Mouse (Mus musculus) hindbrain, postnatal 0 days (tissue): ENCODE results near the gene 1110008P14Rik. TPM values are rescaled to one million over a fixed set of nuclear protein-coding genes. Genes with fewer than 3 reads are reported as not detected.

Source experiments
- ATAC-seq: fragments of 200-750 bp; cut with Nextera tagmentation; 2 replicates; pipeline ENCODE4 v1.8.0; 2017; ENCODE audit warnings: mild to moderate bottlenecking, moderate TSS enrichment, moderate library complexity
- DNase-seq: peaks from one replicate; pipeline ENCODE4 v3.0.0-alpha.2; 2015; ENCODE audit warnings: low spot score
- H3K27ac ChIP-seq: fragments of 300-500 bp; sonication (generic); 2 replicates; pipeline ENCODE4 v1.5.1; 2014; ENCODE audit warnings: mild to moderate bottlenecking
- H3K27me3 ChIP-seq: fragments of 300-500 bp; sonication (generic); 2 replicates; pipeline ENCODE4 v1.6.1; 2014; ENCODE audit warnings: low read length, mixed read lengths; ENCODE audit not compliant: insufficient read depth
- H3K36me3 ChIP-seq: fragments of 300-500 bp; sonication (generic); 2 replicates; pipeline ENCODE4 v1.6.1; 2014; ENCODE audit warnings: low read length, mixed read lengths; ENCODE audit not compliant: insufficient read depth
- H3K4me1 ChIP-seq: fragments of 300-500 bp; sonication (generic); 2 replicates; pipeline ENCODE4 v1.6.1; 2014; ENCODE audit warnings: antibody characterized with exemption, low read length, mixed read lengths; ENCODE audit not compliant: insufficient read depth
- H3K4me2 ChIP-seq: fragments of 300-500 bp; sonication (generic); 2 replicates; pipeline ENCODE4 v1.6.1; 2014; ENCODE audit warnings: low read depth, mild to moderate bottlenecking, low read length, moderate library complexity, mixed read lengths
- H3K4me3 ChIP-seq: fragments of 300-500 bp; sonication (generic); 2 replicates; pipeline ENCODE4 v1.5.1; 2014; ENCODE audit warnings: low read length
- H3K9ac ChIP-seq: fragments of 300-500 bp; sonication (generic); replicated peaks from 2 replicates; pipeline ENCODE4 v1.6.1; 2014; ENCODE audit warnings: mild to moderate bottlenecking, low read length, moderate library complexity, mixed read lengths
- H3K9me3 ChIP-seq: fragments of 300-500 bp; sonication (generic); 2 replicates; pipeline ENCODE4 v1.6.1; 2016; ENCODE audit warnings: low read length, mixed read lengths
- CTCF ChIP-seq: IDR thresholded peaks from 2 replicates; pipeline ENCODE4 v1.5.1; 2016; ENCODE audit warnings: antibody characterized with exemption, control low read depth, low read depth
- WGBS: fragments of 180-500 bp; shearing (Covaris S2); extraction: QIAGEN DNeasy Blood & Tissue Kit; methylation state at CpG from one replicate; pipeline ENCODE4 v1.1.7; 2014; 5-methylcytosine and 5-hydroxymethylcytosine counted together
- polyA plus RNA-seq: library from polyadenylated mRNA; unstranded; fragments of >200 nt; fragmentation: Nextera tagmentation; extraction: Ambion mirVana; gene quantifications from 2 replicates; pipeline ENCODE4 v1.2.1, GENCODE M21; 2015
- total RNA-seq: library from RNA; depleted of rRNA; stranded (reverse); fragments of >200 nt; gene quantifications from 2 replicates; pipeline ENCODE4 v1.2.3, GENCODE M21; 2014

Gene 1110008P14Rik
- total and polyA plus RNA-seq, 2 experiments from 2014 or later, result 220 to 458 TPM

DNA sequence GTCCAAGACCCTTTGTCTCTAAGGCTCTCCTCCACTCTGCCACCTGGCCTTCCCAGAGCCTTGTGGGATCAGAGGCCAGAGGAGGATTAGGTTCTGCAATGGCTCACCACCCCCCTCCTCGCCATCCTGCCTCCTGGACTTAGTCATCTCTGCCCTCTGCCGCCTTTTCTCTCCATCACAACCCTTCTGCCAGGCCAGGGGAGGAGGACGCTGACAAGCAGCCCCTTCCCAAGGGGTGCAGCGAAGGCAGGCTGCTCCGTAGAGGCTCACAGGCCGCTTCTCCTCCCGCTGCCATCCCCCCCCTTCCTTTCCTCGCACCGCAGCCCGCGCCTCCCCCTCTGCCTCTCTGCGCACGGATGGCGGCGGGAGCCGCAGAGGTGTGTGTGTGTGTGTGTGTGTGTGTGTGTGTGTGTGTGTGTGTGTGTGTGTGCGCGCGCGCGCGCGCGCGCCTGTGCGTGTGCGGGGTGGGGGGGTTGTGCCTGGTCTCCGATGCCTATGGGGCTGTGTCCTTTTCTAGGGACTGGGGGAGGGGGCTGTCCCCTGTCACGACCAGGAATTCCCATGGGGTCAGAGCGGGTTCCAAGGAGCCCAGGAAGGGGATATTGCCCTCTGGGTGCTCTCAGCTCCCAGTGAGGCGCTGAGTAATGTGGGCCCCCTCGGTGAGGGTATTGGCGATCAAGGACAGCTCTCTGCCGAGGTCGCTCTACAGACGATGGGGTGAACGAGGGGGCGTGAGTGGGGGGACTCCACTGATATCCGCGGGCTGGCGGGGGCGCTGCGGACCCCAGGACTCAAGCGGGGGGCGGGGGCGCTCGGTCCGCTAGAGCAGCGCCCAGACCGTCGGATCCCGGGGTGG, 29.4 kb downstream of the 1110008P14Rik start, which contains the start of gene Ciz1:
Ciz1 (plus strand) TSS at position 177 of the 856 bp plus-strand sequence.
- Histone ChIP-seq H3K4me3 (peak within 1 kb of the TSS; percentile 66), H3K36me3 (no peaks in the 10 kb centered on the region), H3K9me3 (no peaks in the 10 kb centered on the region), H3K4me2 (peak within 1 kb of the TSS; percentile 66), H3K27ac (peak within 1 kb of the TSS; percentile 96), H3K9ac (peak within 1 kb of the TSS; percentile 85), H3K4me1 (peaks cover 4% of the 10 kb centered on the region; the same call in 1 of the 2 replicates), H3K27me3 (no peaks in the 10 kb centered on the region)
- TF ChIP-seq CTCF, result no peak
- ATAC-seq, result peak; percentile 68
- peak; percentile 80 for DNase-seq
- WGBS, result 2% methylated on average over 40 of the region's 52 CpGs

DNA sequence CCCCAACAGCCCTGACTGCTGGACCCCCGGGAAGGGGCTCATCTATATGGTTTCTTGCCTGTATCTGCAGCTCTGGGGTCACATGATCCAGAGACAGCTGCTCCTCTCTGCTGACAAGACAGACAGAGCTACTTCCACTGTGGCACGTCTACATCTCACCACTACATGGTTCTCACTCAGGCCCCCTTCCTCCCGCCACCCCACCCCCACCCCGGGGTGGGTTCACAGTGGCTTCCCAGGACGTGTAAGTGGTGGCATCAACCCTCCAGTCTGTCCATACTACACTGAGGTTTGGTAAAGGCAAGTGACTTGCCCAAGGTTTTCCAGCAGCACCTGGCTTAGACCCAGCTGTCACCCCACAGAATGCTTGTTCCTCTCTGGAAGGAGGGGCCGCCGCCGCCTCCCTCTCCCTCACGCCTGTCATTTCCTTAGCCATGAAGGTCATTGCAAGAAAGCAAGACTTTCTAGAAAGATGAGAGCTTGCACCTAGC, 30.2 kb downstream of the 1110008P14Rik start:
- no peaks in the 10 kb centered on the region for H3K9me3 ChIP-seq
- H3K36me3 ChIP-seq, result no peaks in the 10 kb centered on the region
- H3K27ac ChIP-seq, result peak overlapping the region; percentile 96
- DNase-seq (no peak), ATAC-seq (peak; percentile 10; the same call in 1 of the 2 replicates)
- 40% methylated on average over 9 of the region's 9 CpGs for WGBS
- peaks cover 4% of the 10 kb centered on the region; the same call in 1 of the 2 replicates for H3K4me1 ChIP-seq
- H3K4me3 ChIP-seq, result peak overlapping the region; percentile 66
- peak overlapping the region; percentile 66 for H3K4me2 ChIP-seq
- H3K9ac ChIP-seq, result peak overlapping the region; percentile 85
- no peak for TF ChIP-seq CTCF
- no peaks in the 10 kb centered on the region for H3K27me3 ChIP-seq

DNA sequence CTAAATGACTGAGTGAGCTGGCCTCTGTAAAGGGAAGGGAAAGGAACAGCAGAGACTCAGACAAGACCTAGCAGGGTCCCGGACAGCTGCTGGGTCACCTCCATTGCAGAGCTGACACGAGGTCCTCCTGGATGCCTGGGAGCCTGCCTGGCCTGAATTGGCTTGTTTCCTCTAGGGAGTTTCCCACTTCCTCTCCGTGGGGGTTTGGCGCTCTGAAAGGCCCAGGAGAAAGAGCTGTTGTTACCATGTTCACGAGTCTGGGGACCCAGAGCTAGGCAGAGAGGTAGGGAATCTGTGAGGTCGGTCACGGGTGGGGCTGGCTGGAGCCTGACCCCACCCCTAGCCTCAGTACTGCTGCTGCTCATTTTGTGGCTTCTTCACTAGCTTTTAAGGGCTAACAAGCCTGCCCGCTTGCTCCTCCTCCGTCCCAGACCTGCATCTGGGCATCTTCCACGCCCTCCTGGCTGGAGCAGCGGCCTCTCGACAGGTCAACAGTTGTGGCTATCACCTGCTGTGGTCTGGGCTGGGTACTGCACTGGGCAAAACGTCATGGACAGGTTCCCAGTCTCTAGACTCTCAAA, 31.2 kb downstream of the 1110008P14Rik start:
- Histone ChIP-seq H3K27me3 (no peaks in the 10 kb centered on the region), H3K27ac (peak overlapping the region; percentile 96; the same call in 1 of the 2 replicates), H3K9ac (peak overlapping the region; percentile 41; the same call in 1 of the 2 replicates), H3K4me2 (peak overlapping the region; percentile 66), H3K9me3 (no peaks in the 10 kb centered on the region), H3K4me1 (peaks cover 4% of the 10 kb centered on the region; the same call in 1 of the 2 replicates), H3K36me3 (no peaks in the 10 kb centered on the region), H3K4me3 (no peak overlapping the region)
- no peak for TF ChIP-seq CTCF
- no peak for DNase-seq
- WGBS, result 45% methylated on average over 13 of the region's 13 CpGs
- ATAC-seq, result no peak

DNA sequence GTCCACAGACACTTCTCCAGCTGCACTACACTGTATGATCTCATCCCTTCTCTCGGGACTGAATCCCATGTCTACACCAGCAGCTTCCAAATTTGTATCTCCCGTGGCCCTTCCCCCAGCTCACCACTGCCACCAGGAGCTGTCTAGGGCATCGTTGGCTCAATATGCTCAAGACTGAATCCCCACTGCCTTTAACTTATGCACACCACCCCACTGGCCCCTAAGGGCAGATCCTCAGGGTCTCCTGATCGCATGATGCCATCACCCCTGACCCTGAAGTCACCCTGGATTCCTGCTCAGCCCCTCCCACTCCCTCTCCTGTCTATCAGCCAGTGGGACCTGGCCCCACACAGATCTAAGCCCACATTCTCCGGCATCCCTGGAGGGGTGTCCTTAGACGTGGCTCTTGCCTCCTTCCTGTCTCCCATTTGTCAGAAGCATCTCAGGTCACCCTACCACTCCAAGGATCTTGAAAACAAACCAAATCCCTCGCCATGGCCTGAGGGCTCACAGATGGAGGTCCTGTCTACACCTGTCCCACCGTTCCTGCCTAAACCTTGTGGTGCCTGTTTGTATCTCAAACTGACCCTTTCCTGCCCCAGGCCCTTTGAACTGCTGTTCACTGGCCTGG, 32.0 kb downstream of the 1110008P14Rik start:
- H3K4me2 ChIP-seq, result no peak overlapping the region; the same call in 1 of the 2 replicates
- H3K4me1 ChIP-seq, result peaks cover 6% of the 10 kb centered on the region; the same call in 1 of the 2 replicates
- H3K27me3 ChIP-seq, result no peaks in the 10 kb centered on the region
- no peak overlapping the region for H3K9ac ChIP-seq
- H3K36me3 ChIP-seq, result no peaks in the 10 kb centered on the region
- no peak overlapping the region for H3K27ac ChIP-seq
- H3K9me3 ChIP-seq, result no peaks in the 10 kb centered on the region
- no peak for ATAC-seq
- 58% methylated on average over 8 of the region's 8 CpGs for WGBS
- no peak overlapping the region for H3K4me3 ChIP-seq
- no peak for DNase-seq
- no peak for TF ChIP-seq CTCF

DNA sequence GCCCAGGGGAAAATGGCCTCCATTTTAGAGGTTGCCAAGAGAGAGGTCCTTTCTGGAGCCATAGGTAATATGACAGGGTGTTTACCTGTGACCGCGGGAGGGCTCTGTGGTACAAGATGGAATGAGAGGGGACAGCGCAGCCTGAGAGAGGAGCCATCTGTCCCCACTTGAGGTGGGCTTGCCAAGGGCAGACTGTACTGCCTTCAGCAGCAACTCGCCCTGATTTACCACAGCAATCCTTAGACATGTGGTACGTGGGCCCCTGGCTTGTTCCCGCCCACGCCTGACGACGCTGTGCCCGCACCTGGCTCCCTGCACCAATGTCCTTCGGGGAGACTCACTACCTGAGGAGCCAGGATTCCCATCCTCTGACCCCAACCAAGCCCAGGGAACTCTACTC, 33.4 kb downstream of the 1110008P14Rik start:
- no peak for DNase-seq
- 79% methylated on average over 11 of the region's 11 CpGs for WGBS
- no peak overlapping the region for H3K4me3 ChIP-seq
- H3K27ac ChIP-seq, result no peak overlapping the region
- no peaks in the 10 kb centered on the region for H3K36me3 ChIP-seq
- no peak for ATAC-seq
- H3K4me1 ChIP-seq, result peaks cover 9% of the 10 kb centered on the region; the same call in 1 of the 2 replicates
- no peak overlapping the region for H3K9ac ChIP-seq
- no peaks in the 10 kb centered on the region for H3K9me3 ChIP-seq
- no peak for TF ChIP-seq CTCF
- H3K4me2 ChIP-seq, result no peak overlapping the region
- H3K27me3 ChIP-seq, result no peaks in the 10 kb centered on the region

DNA sequence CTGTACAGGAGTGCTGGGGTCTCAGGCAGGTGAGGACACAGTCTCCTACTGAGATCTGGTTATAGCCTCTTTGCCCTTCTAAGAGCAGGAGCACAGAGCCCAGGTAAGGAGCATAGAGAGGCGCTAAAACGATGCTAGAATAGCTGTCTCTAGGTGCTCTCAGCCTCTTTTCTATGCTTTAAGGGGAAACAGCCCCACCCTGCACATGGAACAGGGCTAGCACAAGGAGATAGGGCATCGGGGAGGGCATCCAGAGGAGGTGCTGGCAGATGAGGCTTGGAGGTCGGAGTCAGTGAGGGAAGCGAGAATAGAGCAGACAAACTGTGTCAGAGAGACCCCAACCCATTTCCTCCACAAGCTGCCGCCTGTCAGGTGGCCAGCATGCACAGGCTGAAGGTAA, 34.7 kb downstream of the 1110008P14Rik start:
- Histone ChIP-seq H3K36me3 (no peaks in the 10 kb centered on the region), H3K9me3 (no peaks in the 10 kb centered on the region), H3K4me1 (peaks cover 11% of the 10 kb centered on the region; the same call in 1 of the 2 replicates), H3K4me2 (no peak overlapping the region), H3K9ac (no peak overlapping the region), H3K27me3 (no peaks in the 10 kb centered on the region), H3K4me3 (no peak overlapping the region), H3K27ac (no peak overlapping the region)
- no peak for TF ChIP-seq CTCF
- ATAC-seq (no peak), DNase-seq (no peak)
- 70% methylated on average over 6 of the region's 6 CpGs for WGBS
